Mouse (Mus musculus) testis, postnatal 10 days (tissue): ENCODE results near the gene Hadha.

Experiments used
- DNase-seq: peaks from one replicate; pipeline ENCODE4 v3.0.0; 2021; ENCODE audit warnings: low spot score

The Hadha gene

GRCm38 (mm10) chr5:30154474-30155394 is at the start of gene Hadha, which contains the start of gene Hadhb:
Gene Hadha, minus strand, starts transcription at chr5:30155162.
Gene Hadhb, plus strand, starts transcription at chr5:30155248.
- peak; percentile 97 for DNase-seq

GRCm38 (mm10) chr5:30204441-30204840 is 49.5 kb upstream of the Hadha start:
- no peak for DNase-seq

GRCm38 (mm10) chr5:30203216-30203885 is 48.4 kb upstream of the Hadha start:
- no peak for DNase-seq

GRCm38 (mm10) chr5:30202221-30202620 is 47.3 kb upstream of the Hadha start:
- no peak for DNase-seq

- peak; percentile 62 for DNase-seq
These were observed 46.6 kb upstream of the Hadha start for GRCm38 (mm10) chr5:30201521-30201920.

GRCm38 (mm10) chr5:30198257-30198656 is 43.3 kb upstream of the Hadha start:
- no peak for DNase-seq

- DNase-seq: no peak
These were observed 40.4 kb upstream of the Hadha start for GRCm38 (mm10) chr5:30195340-30195739.

- DNase-seq: no peak
These were observed 37.5 kb upstream of the Hadha start for GRCm38 (mm10) chr5:30192452-30192851.

GRCm38 (mm10) chr5:30187687-30188485 is 32.9 kb upstream of the Hadha start:
- DNase-seq: no peak

GRCm38 (mm10) chr5:30175811-30176210 is 20.8 kb upstream of the Hadha start:
- DNase-seq: no peak

GRCm38 (mm10) chr5:30172931-30173692 is 18.1 kb upstream of the Hadha start:
- DNase-seq: no peak

GRCm38 (mm10) chr5:30172115-30172514 is 17.2 kb upstream of the Hadha start:
- no peak for DNase-seq

- no peak for DNase-seq
These were observed 15.5 kb upstream of the Hadha start for GRCm38 (mm10) chr5:30170303-30170940.

- no peak for DNase-seq
These were observed 10.4 kb upstream of the Hadha start for GRCm38 (mm10) chr5:30165234-30165946.

- no peak for DNase-seq
These were observed 7.4 kb upstream of the Hadha start for GRCm38 (mm10) chr5:30162339-30162738.

- DNase-seq: no peak
These were observed 6.9 kb upstream of the Hadha start for GRCm38 (mm10) chr5:30161836-30162235.

GRCm38 (mm10) chr5:30159601-30160000 is 4.6 kb upstream of the Hadha start:
- DNase-seq: no peak

GRCm38 (mm10) chr5:30155821-30156629 is 1.1 kb upstream of the Hadha start:
- no peak for DNase-seq

GRCm38 (mm10) chr5:30155395-30155792 is 432 bp upstream of the Hadha start:
- no peak for DNase-seq

GRCm38 (mm10) chr5:30154013-30154412 is 949 bp downstream of the Hadha start:
- no peak for DNase-seq
